Mouse (Mus musculus) thymus, postnatal 14 days (tissue): Measurements from ENCODE around the gene Snd1.

ENCODE experiments used
- DNase-seq: peaks from one replicate; pipeline ENCODE4 v3.0.0; 2021

Gene Snd1

GRCm38 (mm10) chr6:28550255-28551004 lies 75.5 kb downstream of the Snd1 start:
- no peak for DNase-seq

- no peak for DNase-seq
Observed at GRCm38 (mm10) chr6:28554470-28554869, 79.5 kb downstream of the Snd1 start.

GRCm38 (mm10) chr6:28555002-28555401 lies 80.1 kb downstream of the Snd1 start:
- no peak for DNase-seq

GRCm38 (mm10) chr6:28555428-28555827 lies 80.5 kb downstream of the Snd1 start:
- DNase-seq = no peak

- DNase-seq = no peak
Observed at GRCm38 (mm10) chr6:28557728-28558127, 82.8 kb downstream of the Snd1 start.

GRCm38 (mm10) chr6:28559419-28559818 lies 84.5 kb downstream of the Snd1 start:
- DNase-seq = no peak

- no peak for DNase-seq
Observed at GRCm38 (mm10) chr6:28561291-28561995, 86.5 kb downstream of the Snd1 start.

- DNase-seq = no peak
Observed at GRCm38 (mm10) chr6:28562323-28563044, 87.5 kb downstream of the Snd1 start.

- DNase-seq = no peak
Observed at GRCm38 (mm10) chr6:28567978-28568377, 93.0 kb downstream of the Snd1 start.

GRCm38 (mm10) chr6:28571946-28572345 lies 97.0 kb downstream of the Snd1 start:
- DNase-seq = no peak

GRCm38 (mm10) chr6:28572991-28573759 lies 98.2 kb downstream of the Snd1 start:
- no peak for DNase-seq

GRCm38 (mm10) chr6:28576356-28577264 lies 101.7 kb downstream of the Snd1 start:
- DNase-seq = no peak

- DNase-seq = no peak
Observed at GRCm38 (mm10) chr6:28582847-28583246, 107.9 kb downstream of the Snd1 start.

- no peak for DNase-seq
Observed at GRCm38 (mm10) chr6:28583399-28583798, 108.5 kb downstream of the Snd1 start.

- no peak for DNase-seq
Observed at GRCm38 (mm10) chr6:28586806-28587205, 111.9 kb downstream of the Snd1 start.

- DNase-seq = peak; percentile 64
Observed at GRCm38 (mm10) chr6:28588494-28589171, 113.7 kb downstream of the Snd1 start.

- DNase-seq = no peak
Observed at GRCm38 (mm10) chr6:28592323-28592893, 117.5 kb downstream of the Snd1 start.

GRCm38 (mm10) chr6:28593708-28594107 lies 118.8 kb downstream of the Snd1 start:
- DNase-seq = no peak

- DNase-seq = no peak
Observed at GRCm38 (mm10) chr6:28594759-28595158, 119.8 kb downstream of the Snd1 start.

- DNase-seq = no peak
Observed at GRCm38 (mm10) chr6:28595231-28595630, 120.3 kb downstream of the Snd1 start.

GRCm38 (mm10) chr6:28597266-28597665 lies 122.3 kb downstream of the Snd1 start:
- DNase-seq = no peak
